Mouse (Mus musculus): Measurements from ENCODE around the gene Prpf39.

Gene Prpf39

GRCm38 (mm10) chr12:65036190-65036870 lies at the start of gene Prpf39:
Gene Prpf39 (plus strand): TSS chr12:65036333.
- in situ Hi-C loops (cut with MseI, MboI): no loop called here

DNA sequence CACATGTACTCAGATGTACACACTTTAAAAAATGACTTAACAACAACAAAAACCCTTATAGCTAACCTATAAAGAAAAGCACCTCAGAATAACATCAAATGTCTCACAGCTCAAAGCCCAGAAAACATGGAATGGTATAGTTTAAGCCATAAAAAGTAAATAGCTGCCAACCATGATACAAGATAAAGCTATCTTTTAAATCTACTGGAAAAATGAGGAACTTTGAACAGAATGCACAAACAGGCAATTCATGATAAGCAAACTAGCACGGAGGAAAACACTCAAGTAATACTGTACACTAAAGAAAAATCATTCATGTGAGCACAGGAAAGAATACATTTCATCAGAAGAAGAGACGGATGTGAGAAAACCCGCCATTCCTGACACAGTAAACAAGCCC lies 28.4 kb upstream of the Prpf39 start:
- in situ Hi-C loops (cut with MseI, MboI): no loop called here

GRCm38 (mm10) chr12:65022842-65023241 lies 13.3 kb upstream of the Prpf39 start:
- in situ Hi-C loops (cut with MseI, MboI): no loop called here

DNA sequence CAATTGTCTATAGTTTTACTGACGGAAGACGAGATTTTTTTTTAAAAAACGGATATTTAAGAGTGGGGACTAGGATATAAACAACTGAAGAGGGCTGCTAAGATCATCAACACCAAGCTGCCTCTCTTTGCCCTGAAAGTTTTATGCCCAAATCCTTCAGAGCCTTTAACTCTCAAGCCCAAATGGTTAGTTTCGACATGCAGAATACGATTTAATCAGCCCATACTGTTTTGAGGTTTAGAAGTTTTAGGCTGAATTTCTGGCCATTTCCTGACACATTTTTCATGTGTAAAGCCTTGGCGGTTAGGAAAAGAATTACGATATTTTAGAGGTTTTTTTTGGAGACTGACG lies 319 bp upstream of the Prpf39 start:
- in situ Hi-C loops (cut with MseI, MboI): no loop called here

- in situ Hi-C loops (cut with MseI, MboI): no loop called here
Measured at GRCm38 (mm10) chr12:65036892-65037545, 886 bp downstream of the Prpf39 start.

DNA sequence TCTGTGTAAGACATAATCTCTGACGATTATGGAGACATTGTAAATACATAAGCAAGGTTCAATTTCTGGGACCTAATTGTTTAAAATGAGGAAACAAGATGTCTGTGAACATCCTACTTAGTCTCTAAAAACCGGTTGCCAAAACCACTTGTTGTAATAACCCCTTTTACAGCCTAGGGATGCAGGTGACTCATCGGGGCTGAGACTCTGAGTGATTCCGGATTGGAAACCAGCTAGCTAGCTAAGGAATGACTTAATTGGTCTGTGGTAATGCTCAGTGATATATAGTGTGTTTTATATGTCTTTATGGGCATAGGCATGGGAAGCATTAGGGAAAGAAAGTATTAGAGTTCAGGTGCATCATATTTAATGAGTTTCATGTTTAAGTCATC lies 1.4 kb downstream of the Prpf39 start:
- in situ Hi-C loops (cut with MseI, MboI): no loop called here

- in situ Hi-C loops (cut with MseI, MboI): no loop called here
Measured at GRCm38 (mm10) chr12:65048799-65049198, 12.7 kb downstream of the Prpf39 start.

- in situ Hi-C loops (cut with MseI, MboI): no loop called here
Measured at GRCm38 (mm10) chr12:65058203-65058602, 22.1 kb downstream of the Prpf39 start.

GRCm38 (mm10) chr12:65061082-65061481 lies 24.9 kb downstream of the Prpf39 start:
- in situ Hi-C loops (cut with MseI, MboI): no loop called here

GRCm38 (mm10) chr12:65065241-65065640 lies 29.1 kb downstream of the Prpf39 start:
- in situ Hi-C loops (cut with MseI, MboI): no loop called here

GRCm38 (mm10) chr12:65066234-65066633 lies 30.1 kb downstream of the Prpf39 start:
- in situ Hi-C loops (cut with MseI, MboI): no loop called here

DNA sequence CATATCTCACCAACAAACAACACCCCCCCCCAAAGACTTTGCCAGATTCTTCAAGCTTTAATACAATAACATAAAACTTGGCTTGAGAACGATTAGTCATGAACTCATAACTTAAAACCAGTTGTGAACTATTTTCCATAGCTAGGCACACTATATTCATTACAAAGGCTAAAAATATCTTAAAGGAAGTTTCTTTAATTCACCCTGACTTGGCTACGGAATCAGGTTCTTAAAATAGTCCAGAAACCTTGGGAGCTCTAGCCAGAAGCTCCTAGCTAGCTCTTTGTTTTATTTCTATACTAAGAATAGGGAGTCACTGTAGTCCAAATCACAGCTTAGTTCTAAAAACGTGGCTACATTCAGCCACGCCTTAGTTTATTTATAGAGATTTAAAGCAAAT lies 32.3 kb downstream of the Prpf39 start:
- in situ Hi-C loops (cut with MseI, MboI): no loop called here

GRCm38 (mm10) chr12:65072911-65073610 lies 36.9 kb downstream of the Prpf39 start:
- in situ Hi-C loops (cut with MseI, MboI): no loop called here

DNA sequence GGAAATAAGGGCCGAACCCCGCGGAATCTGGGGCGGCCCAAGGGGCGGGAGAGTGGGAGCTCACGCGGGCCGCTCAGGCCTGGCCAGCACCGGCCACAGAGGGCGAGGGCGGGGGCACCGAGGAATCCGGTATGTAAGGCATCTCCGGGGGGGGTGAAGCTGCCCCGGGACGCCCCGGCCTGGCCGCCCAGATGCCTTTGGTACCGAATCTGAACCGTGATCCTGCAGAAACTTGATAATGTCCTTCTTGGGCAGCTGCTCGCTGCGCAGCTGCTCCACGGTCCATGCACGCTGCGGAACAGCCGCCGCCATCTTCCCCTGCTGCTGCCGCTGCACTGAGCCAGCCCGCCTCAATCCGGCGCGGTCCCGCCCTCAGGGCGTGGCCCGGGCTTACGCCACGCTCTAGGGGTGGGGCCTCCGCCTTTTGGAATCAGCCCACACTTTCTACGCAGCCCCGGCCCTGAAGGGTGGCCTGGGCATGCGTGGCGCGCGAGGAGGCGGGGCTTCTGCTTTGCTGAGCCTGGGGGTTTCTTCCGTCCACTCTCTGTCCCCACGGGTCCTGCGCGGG lies 37.6 kb downstream of the Prpf39 start, which contains the start of gene Fkbp3:
Gene Fkbp3 (minus strand): TSS at position 397 of the 568 bp plus-strand sequence.
- in situ Hi-C loops (cut with MseI, MboI): no loop called here

DNA sequence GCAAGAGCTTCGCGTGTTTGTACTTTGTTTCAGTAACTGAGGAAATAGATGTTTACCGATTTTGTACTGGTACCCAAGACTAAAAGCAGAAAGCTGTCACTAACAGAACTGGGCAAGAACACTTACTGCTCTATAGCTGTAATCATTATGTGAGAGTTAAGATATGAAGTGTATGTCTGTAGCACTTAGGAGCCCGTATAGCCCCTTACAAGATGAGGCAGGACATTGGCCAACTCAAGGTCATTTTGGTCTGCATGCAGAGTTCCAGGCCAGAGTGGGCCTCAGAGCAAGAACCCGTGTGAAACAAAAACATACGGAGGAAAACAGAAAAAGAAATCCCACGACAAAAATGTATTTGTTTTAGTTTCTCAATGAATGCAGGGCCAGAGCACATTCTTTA lies 38.5 kb downstream of the Prpf39 start:
- in situ Hi-C loops (cut with MseI, MboI): no loop called here

DNA sequence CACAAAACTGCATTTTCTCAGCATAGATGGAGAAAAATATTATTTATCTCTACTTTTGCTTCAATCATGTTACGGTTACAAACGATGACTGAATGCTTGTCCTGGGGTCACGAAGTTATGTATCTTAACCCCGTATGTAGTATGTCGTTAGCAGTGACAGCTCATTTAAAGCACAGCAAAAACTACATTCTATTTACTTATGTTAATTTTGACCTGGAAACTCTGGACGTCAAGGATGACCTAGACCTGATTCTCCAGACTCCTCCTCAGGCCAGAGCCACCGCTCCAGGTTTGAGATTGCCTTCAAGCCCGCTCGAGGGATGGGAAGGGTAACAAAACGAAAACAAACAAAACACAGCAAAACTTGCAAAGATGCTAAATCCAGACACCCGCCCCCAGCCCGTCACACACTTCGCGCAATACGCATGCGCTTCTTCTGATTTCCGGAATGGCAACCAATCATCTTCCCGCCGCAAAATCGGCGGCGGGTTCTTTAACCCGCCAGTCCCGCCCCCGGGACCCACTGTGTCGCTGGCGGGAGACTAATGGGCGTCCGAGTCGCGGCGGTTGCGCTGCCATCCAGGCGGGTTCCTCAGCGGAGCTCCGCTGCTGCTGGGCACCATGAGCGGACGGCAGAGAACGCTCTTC lies 39.1 kb downstream of the Prpf39 start, which contains the start of gene Fancm:
Gene Fancm (plus strand): TSS at position 519 of the 648 bp plus-strand sequence.
- in situ Hi-C loops (cut with MseI, MboI): no loop called here

DNA sequence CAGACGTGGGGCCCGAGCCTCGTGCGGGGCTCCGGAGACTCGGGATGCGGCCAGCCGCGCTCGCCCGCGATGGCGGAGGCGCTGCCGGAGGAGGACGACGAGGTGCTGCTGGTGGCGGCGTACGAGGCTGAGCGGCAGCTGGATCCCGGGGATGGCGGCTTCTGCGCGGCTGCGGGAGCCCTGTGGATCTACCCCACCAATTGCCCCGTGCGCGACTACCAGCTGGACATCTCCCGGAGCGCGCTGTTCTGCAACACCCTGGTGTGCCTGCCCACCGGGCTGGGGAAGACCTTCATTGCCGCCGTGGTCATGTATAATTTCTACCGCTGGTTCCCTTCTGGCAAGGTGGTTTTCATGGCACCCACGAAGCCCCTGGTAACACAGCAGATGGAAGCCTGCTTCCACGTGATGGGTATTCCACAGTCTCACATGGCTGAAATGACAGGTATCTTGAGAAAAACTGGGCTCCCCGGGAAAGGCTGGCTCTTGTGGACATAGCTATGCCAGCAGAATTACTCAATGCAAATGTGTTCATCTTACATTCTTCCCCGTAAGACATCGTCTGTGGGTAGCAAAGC lies 39.7 kb downstream of the Prpf39 start:
- in situ Hi-C loops (cut with MseI, MboI): no loop called here

- in situ Hi-C loops (cut with MseI, MboI): no loop called here
Measured at GRCm38 (mm10) chr12:65076906-65077305, 40.8 kb downstream of the Prpf39 start.

- in situ Hi-C loops (cut with MseI, MboI): no loop called here
Measured at GRCm38 (mm10) chr12:65108746-65109145, 72.6 kb downstream of the Prpf39 start.

DNA sequence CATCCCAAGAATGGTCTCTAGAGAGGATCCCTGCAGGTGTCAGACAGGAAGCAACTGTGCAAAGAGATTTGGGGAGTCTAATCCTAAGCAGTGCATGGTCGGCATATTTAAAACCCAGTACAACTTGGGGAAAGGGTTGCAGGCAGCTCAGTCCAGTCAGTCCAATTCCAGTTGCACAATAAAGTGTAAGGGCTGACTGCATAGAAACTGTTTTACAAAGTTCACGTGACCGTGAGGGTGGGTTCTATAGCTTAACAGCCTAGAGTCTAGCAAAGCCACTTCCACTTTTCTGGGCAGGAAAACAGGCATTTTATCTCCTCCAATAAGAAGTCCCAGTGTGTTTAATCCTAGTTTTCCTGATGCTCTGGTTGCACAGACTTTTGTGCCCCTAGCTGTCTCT lies 75.4 kb downstream of the Prpf39 start:
- in situ Hi-C loops (cut with MseI, MboI): no loop called here

DNA sequence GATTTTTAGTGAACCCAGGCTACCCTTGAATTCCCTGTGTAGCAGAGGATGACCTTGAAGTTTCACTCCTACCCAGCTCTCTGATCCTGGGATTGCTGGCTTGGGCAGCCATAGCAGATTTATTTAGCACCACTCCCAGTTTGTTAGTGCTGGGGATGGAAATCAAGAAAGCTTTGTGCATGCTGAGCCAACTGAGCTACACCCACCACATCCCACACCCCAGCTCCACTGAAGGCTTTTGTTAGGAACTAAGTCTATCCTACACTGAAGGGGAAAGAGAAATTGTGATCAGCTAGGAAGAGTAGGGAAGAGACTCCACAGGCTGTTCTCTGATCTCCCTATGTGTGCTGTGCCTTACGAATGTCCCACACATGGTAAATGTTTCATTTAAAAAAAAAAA lies 76.7 kb downstream of the Prpf39 start:
- in situ Hi-C loops (cut with MseI, MboI): no loop called here

Measured in mouse trophoblast stem cell (cell line).